Mouse (Mus musculus) forebrain, postnatal 0 days (tissue): ENCODE results near the gene Hspa1b. TPM values are rescaled to one million over a fixed set of nuclear protein-coding genes. Genes with fewer than 3 reads are reported as not detected.

Source experiments
- ATAC-seq: fragments of 200-750 bp; cut with Nextera tagmentation; 2 replicates; pipeline ENCODE4 v1.8.0; 2017; ENCODE audit warnings: mild to moderate bottlenecking, moderate library complexity
- DNase-seq: peaks from one replicate; pipeline ENCODE4 v3.0.0-alpha.2; 2015
- H3K27ac ChIP-seq: fragments of 300-500 bp; sonication (generic); 2 replicates; pipeline ENCODE4 v1.5.1; 2014; ENCODE audit warnings: low read depth, mild to moderate bottlenecking, antibody characterized with exemption, low read length, moderate library complexity, mixed read lengths
- H3K27me3 ChIP-seq: fragments of 300-500 bp; sonication (generic); 2 replicates; pipeline ENCODE4 v1.6.1; 2014; ENCODE audit warnings: mild to moderate bottlenecking, low read length, mixed read lengths; ENCODE audit not compliant: insufficient read depth
- H3K36me3 ChIP-seq: fragments of 300-500 bp; sonication (generic); 2 replicates; pipeline ENCODE4 v1.6.1; 2014; ENCODE audit warnings: mild to moderate bottlenecking, moderate library complexity; ENCODE audit not compliant: insufficient read depth
- H3K4me1 ChIP-seq: fragments of 300-500 bp; sonication (generic); 2 replicates; pipeline ENCODE4 v1.6.1; 2014; ENCODE audit warnings: antibody characterized with exemption; ENCODE audit not compliant: insufficient read depth
- H3K4me2 ChIP-seq: fragments of 300-500 bp; sonication (generic); 2 replicates; pipeline ENCODE4 v1.6.1; 2014; ENCODE audit warnings: low read depth, mild to moderate bottlenecking, moderate library complexity
- H3K4me3 ChIP-seq: fragments of 300-500 bp; sonication (generic); 2 replicates; pipeline ENCODE4 v1.5.1; 2014; ENCODE audit warnings: low read depth, low read length, mixed read lengths
- H3K9ac ChIP-seq: fragments of 300-500 bp; sonication (generic); 2 replicates; pipeline ENCODE4 v1.6.1; 2014; ENCODE audit warnings: mild to moderate bottlenecking
- H3K9me3 ChIP-seq: fragments of 300-500 bp; sonication (generic); 2 replicates; pipeline ENCODE4 v1.6.1; 2016; ENCODE audit warnings: low read length
- CTCF ChIP-seq: sonication (generic); IDR thresholded peaks from 2 replicates; pipeline ENCODE4 v1.5.1; 2016; ENCODE audit warnings: antibody characterized with exemption, control low read depth, low read depth
- WGBS: fragments of 180-500 bp; shearing (Covaris S2); extraction: QIAGEN DNeasy Blood & Tissue Kit; methylation state at CpG from one replicate; pipeline ENCODE4 v1.1.7; 2014; 5-methylcytosine and 5-hydroxymethylcytosine counted together
- polyA plus RNA-seq: library from polyadenylated mRNA; unstranded; fragments of >200 nt; fragmentation: Nextera tagmentation; extraction: Ambion mirVana; gene quantifications from 2 replicates; pipeline ENCODE4 v1.2.1, GENCODE M21; 2015
- total RNA-seq: library from RNA; depleted of rRNA; stranded (reverse); fragments of >200 nt; gene quantifications from 2 replicates; pipeline ENCODE4 v1.2.3, GENCODE M21; 2014; rRNA removed

Hspa1b gene
- total and polyA plus RNA-seq, 2 experiments from 2014 or later, result 0.42 to 8.1 TPM

GRCm38 (mm10) chr17:34915410-34915831, 43.6 kb downstream of the Hspa1b start:
- no peak overlapping the region for H3K4me2 ChIP-seq
- no peaks in the 10 kb centered on the region for H3K4me1 ChIP-seq
- no peak for ATAC-seq
- H3K27ac ChIP-seq, result no peak overlapping the region
- no peaks in the 10 kb centered on the region for H3K27me3 ChIP-seq
- H3K4me3 ChIP-seq, result no peak overlapping the region
- 24% methylated on average over 9 of the region's 11 CpGs for WGBS
- TF ChIP-seq CTCF, result no peak
- H3K9me3 ChIP-seq, result no peaks in the 10 kb centered on the region
- no peak overlapping the region for H3K9ac ChIP-seq
- no peak for DNase-seq
- H3K36me3 ChIP-seq, result peaks cover 34% of the 10 kb centered on the region

DNA sequence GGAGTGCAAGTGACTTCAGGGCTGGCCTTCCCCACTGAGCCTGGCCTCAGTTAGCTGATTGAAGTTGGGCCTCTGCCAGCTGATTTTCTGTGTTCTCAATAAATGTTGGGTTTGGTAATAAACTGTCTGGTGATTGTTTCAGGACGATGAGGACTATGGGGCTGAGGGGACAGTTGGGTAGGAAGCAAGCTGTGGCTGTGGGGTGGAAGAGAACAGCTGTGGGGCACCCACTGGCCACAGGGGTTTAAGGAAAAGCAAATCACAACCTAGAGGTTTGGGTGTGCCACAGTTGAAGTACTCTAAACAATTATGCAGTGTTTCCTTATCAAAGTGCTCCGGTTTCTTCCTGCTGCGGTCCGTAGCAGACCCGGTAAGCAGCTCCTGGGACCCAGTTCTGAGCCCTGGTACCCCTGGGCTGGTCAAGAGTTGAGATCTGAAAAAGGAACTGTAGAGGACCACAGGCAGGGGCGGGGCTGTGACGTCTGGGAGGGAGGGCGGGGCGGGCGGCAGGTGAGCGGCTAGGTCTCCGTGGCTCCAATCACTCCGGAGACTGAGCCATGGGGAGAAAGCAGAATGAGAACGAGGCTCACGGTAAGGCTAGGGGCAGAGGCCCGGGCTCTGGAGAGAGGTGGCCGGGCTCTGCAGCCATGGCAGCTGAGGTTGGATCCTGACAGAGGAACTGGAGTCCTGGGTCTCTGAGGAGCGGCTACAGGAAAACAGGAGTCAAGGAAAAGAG, 44.9 kb downstream of the Hspa1b start, which contains the start of gene Slc44a4:
Slc44a4 (plus strand) TSS at position 537 of the 736 bp plus-strand sequence.
- ATAC-seq, result no peak

DNA sequence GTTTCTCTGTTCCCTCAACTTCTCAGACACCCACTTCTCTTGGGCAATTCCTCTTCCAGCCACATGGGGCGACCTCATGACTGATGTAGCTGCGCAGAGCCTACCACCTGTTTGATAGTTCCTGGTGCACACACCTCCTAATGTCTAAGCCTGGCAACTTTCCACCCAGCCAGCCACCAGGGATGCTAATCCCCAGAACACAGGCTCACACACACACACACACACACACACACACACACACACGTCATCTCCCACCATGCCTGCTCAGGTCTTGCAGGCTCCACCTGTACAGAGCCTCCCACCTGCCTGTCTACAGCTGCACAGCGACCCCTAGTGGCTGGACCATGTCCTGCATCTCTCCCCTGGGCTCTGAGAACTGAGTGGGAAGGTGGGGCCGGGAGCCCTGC, 47.1 kb downstream of the Hspa1b start:
- no peaks in the 10 kb centered on the region for H3K4me1 ChIP-seq
- H3K9ac ChIP-seq, result no peak overlapping the region
- no peak overlapping the region for H3K4me2 ChIP-seq
- ATAC-seq (peak; percentile 74), DNase-seq (peak; percentile 75)
- H3K4me3 ChIP-seq, result no peak overlapping the region
- H3K36me3 ChIP-seq, result peaks cover 69% of the 10 kb centered on the region
- H3K27me3 ChIP-seq, result no peaks in the 10 kb centered on the region
- TF ChIP-seq CTCF, result peak; percentile 87
- no peak overlapping the region for H3K27ac ChIP-seq
- 44% methylated on average over 5 of the region's 5 CpGs for WGBS
- H3K9me3 ChIP-seq, result no peaks in the 10 kb centered on the region

More for the DNA sequence above, 44.9 kb downstream of the Hspa1b start, which contains the start of gene Slc44a4:
- Histone ChIP-seq H3K4me2 (no peak within 1 kb of the TSS), H3K27ac (no peak within 1 kb of the TSS), H3K9me3 (no peaks in the 10 kb centered on the region), H3K9ac (no peak within 1 kb of the TSS), H3K27me3 (no peaks in the 10 kb centered on the region), H3K4me3 (no peak within 1 kb of the TSS), H3K36me3 (peaks cover 47% of the 10 kb centered on the region), H3K4me1 (no peaks in the 10 kb centered on the region)
- no peak for DNase-seq
- WGBS, result 33% methylated on average over 18 of the region's 18 CpGs
- TF ChIP-seq CTCF, result no peak

GRCm38 (mm10) chr17:34910982-34911381, 48.1 kb downstream of the Hspa1b start:
- 92% methylated on average over 10 of the region's 10 CpGs for WGBS
- H3K9ac ChIP-seq, result no peak overlapping the region
- no peaks in the 10 kb centered on the region for H3K27me3 ChIP-seq
- DNase-seq, result no peak
- H3K4me1 ChIP-seq, result no peaks in the 10 kb centered on the region
- no peak for TF ChIP-seq CTCF
- H3K4me2 ChIP-seq, result no peak overlapping the region
- H3K36me3 ChIP-seq, result peaks cover 78% of the 10 kb centered on the region
- no peak for ATAC-seq
- no peak overlapping the region for H3K27ac ChIP-seq
- no peak overlapping the region for H3K4me3 ChIP-seq
- H3K9me3 ChIP-seq, result no peaks in the 10 kb centered on the region

Other genes with a start within 250 kb of the Hspa1b start
Only the 30 nearest of the 42 such genes appear.
- not detected in 2 replicates for gene Cyp21a1, start 154.7 kb downstream of the Hspa1b start, total RNA-seq
- gene Cyp21a1, start 154.7 kb downstream of the Hspa1b start, polyA plus RNA-seq, result not detected in 2 replicates
- 41.9 and 55.6 TPM in 2 replicates for gene Stk19, start 122.3 kb downstream of the Hspa1b start, total RNA-seq
- gene Stk19, start 122.3 kb downstream of the Hspa1b start, polyA plus RNA-seq, result 55.7 and 61.1 TPM in 2 replicates
- 40.0 and 46.0 TPM in 2 replicates for gene Dxo, start 122.2 kb downstream of the Hspa1b start, total RNA-seq
- gene Dxo, start 122.2 kb downstream of the Hspa1b start, polyA plus RNA-seq, result 56.0 and 57.8 TPM in 2 replicates
- gene Skiv2l, start 109.0 kb downstream of the Hspa1b start, total RNA-seq, result 91.8 and 97.7 TPM in 2 replicates
- 36.9 and 42.8 TPM in 2 replicates for gene Skiv2l, start 109.0 kb downstream of the Hspa1b start, polyA plus RNA-seq
- gene Nelfe, start 108.8 kb downstream of the Hspa1b start, total RNA-seq, result 32.0 and 56.2 TPM in 2 replicates
- 49.6 and 54.6 TPM in 2 replicates for gene Nelfe, start 108.8 kb downstream of the Hspa1b start, polyA plus RNA-seq
- 0.67 and 1.4 TPM in 2 replicates for gene Cfb, start 96.7 kb downstream of the Hspa1b start, total RNA-seq
- gene Cfb, start 96.7 kb downstream of the Hspa1b start, polyA plus RNA-seq, result 1.0 and 1.7 TPM in 2 replicates
- gene Zbtb12, start 79.8 kb downstream of the Hspa1b start, total RNA-seq, result 25.2 and 32.6 TPM in 2 replicates
- gene Zbtb12, start 79.8 kb downstream of the Hspa1b start, polyA plus RNA-seq, result 5.3 and 7.7 TPM in 2 replicates
- gene Gm20547, start 77.2 kb downstream of the Hspa1b start, total RNA-seq, result not detected in 2 replicates
- not detected in 2 replicates for gene Gm20547, start 77.2 kb downstream of the Hspa1b start, polyA plus RNA-seq
- 2.6 and 6.1 TPM in 2 replicates for gene C2, start 61.0 kb downstream of the Hspa1b start, total RNA-seq
- 3.0 and 3.5 TPM in 2 replicates for gene C2, start 61.0 kb downstream of the Hspa1b start, polyA plus RNA-seq
- gene Ehmt2, start 60.8 kb downstream of the Hspa1b start, total RNA-seq, result 293 and 302 TPM in 2 replicates
- gene Ehmt2, start 60.8 kb downstream of the Hspa1b start, polyA plus RNA-seq, result 45.5 and 61.8 TPM in 2 replicates
- not detected in 2 replicates for gene Slc44a4, start 44.8 kb downstream of the Hspa1b start, total RNA-seq
- 0.06 TPM in 1 of 2 replicates, not detected in the other for gene Slc44a4, start 44.8 kb downstream of the Hspa1b start, polyA plus RNA-seq
- 36.7 and 36.8 TPM in 2 replicates for gene Neu1, start 28.0 kb downstream of the Hspa1b start, total RNA-seq
- 33.5 and 34.5 TPM in 2 replicates for gene Neu1, start 28.0 kb downstream of the Hspa1b start, polyA plus RNA-seq
- gene Gm20481, start 10.7 kb upstream of the Hspa1b start, total RNA-seq, result not detected in 2 replicates
- not detected in 2 replicates for gene Gm20481, start 10.7 kb upstream of the Hspa1b start, polyA plus RNA-seq
- 7.9 and 13.8 TPM in 2 replicates for gene Hspa1a, start 12.9 kb upstream of the Hspa1b start, total RNA-seq
- gene Hspa1a, start 12.9 kb upstream of the Hspa1b start, polyA plus RNA-seq, result 7.6 and 8.5 TPM in 2 replicates
- gene Hspa1l, start 13.5 kb upstream of the Hspa1b start, total RNA-seq, result 0.24 and 0.46 TPM in 2 replicates
- 0.36 and 0.50 TPM in 2 replicates for gene Hspa1l, start 13.5 kb upstream of the Hspa1b start, polyA plus RNA-seq
- gene Lsm2, start 22.6 kb upstream of the Hspa1b start, total RNA-seq, result 29.1 and 38.9 TPM in 2 replicates
- gene Lsm2, start 22.6 kb upstream of the Hspa1b start, polyA plus RNA-seq, result 111 and 120 TPM in 2 replicates
- gene Vars, start 41.7 kb upstream of the Hspa1b start, total RNA-seq, result 84.4 and 93.4 TPM in 2 replicates
- 36.7 and 45.4 TPM in 2 replicates for gene Vars, start 41.7 kb upstream of the Hspa1b start, polyA plus RNA-seq
- 0.14 and 0.31 TPM in 2 replicates for gene Vwa7, start 57.3 kb upstream of the Hspa1b start, total RNA-seq
- gene Vwa7, start 57.3 kb upstream of the Hspa1b start, polyA plus RNA-seq, result 0.08 TPM in 1 of 2 replicates, not detected in the other
- 2.2 and 2.7 TPM in 2 replicates for gene Sapcd1, start 68.8 kb upstream of the Hspa1b start, total RNA-seq
- gene Sapcd1, start 68.8 kb upstream of the Hspa1b start, polyA plus RNA-seq, result 1.6 TPM in 2 replicates
- gene Msh5, start 87.5 kb upstream of the Hspa1b start, total RNA-seq, result 1.3 and 2.2 TPM in 2 replicates
- 1.1 and 1.3 TPM in 2 replicates for gene Msh5, start 87.5 kb upstream of the Hspa1b start, polyA plus RNA-seq
- gene Clic1, start 90.7 kb upstream of the Hspa1b start, total RNA-seq, result 26.8 and 29.3 TPM in 2 replicates
- 47.9 and 50.5 TPM in 2 replicates for gene Clic1, start 90.7 kb upstream of the Hspa1b start, polyA plus RNA-seq
- 167 and 220 TPM in 2 replicates for gene Ddah2, start 99.8 kb upstream of the Hspa1b start, total RNA-seq
- gene Ddah2, start 99.8 kb upstream of the Hspa1b start, polyA plus RNA-seq, result 261 and 299 TPM in 2 replicates
- gene Ly6g6c, start 106.2 kb upstream of the Hspa1b start, total RNA-seq, result not detected in 2 replicates
- not detected in 2 replicates for gene Ly6g6c, start 106.2 kb upstream of the Hspa1b start, polyA plus RNA-seq
- gene Mpig6b, start 106.9 kb upstream of the Hspa1b start, total RNA-seq, result not detected in 2 replicates
- gene Mpig6b, start 106.9 kb upstream of the Hspa1b start, polyA plus RNA-seq, result 0.08 TPM in 2 replicates
- gene Ly6g6e, start 117.7 kb upstream of the Hspa1b start, total RNA-seq, result 0.38 and 3.9 TPM in 2 replicates
- gene Ly6g6e, start 117.7 kb upstream of the Hspa1b start, polyA plus RNA-seq, result 2.9 and 3.9 TPM in 2 replicates
- gene Ly6g6d, start 118.8 kb upstream of the Hspa1b start, total RNA-seq, result 3.8 TPM in 1 of 2 replicates, not detected in the other
- gene Ly6g6d, start 118.8 kb upstream of the Hspa1b start, polyA plus RNA-seq, result 1.2 and 1.6 TPM in 2 replicates
- gene Ly6g6f, start 126.4 kb upstream of the Hspa1b start, total RNA-seq, result 0.23 TPM in 1 of 2 replicates, not detected in the other
- gene Ly6g6f, start 126.4 kb upstream of the Hspa1b start, polyA plus RNA-seq, result not detected in 2 replicates
- gene Abhd16a, start 130.0 kb upstream of the Hspa1b start, total RNA-seq, result 139 and 202 TPM in 2 replicates
- gene Abhd16a, start 130.0 kb upstream of the Hspa1b start, polyA plus RNA-seq, result 92.8 and 96.3 TPM in 2 replicates
- not detected in 2 replicates for gene Ly6g5c, start 149.0 kb upstream of the Hspa1b start, total RNA-seq
- gene Ly6g5c, start 149.0 kb upstream of the Hspa1b start, polyA plus RNA-seq, result not detected in 2 replicates
- 0.54 and 1.1 TPM in 2 replicates for gene Ly6g5b, start 156.2 kb upstream of the Hspa1b start, total RNA-seq
- gene Ly6g5b, start 156.2 kb upstream of the Hspa1b start, polyA plus RNA-seq, result 0.55 and 1.1 TPM in 2 replicates